Mouse (Mus musculus): ENCODE data around the gene Gm49392.
"Not testable (repeated sequence)": the region's sequence is repeated elsewhere in the genome, so short reads cannot be mapped to it uniquely, and the experiment has no call there.

Gm49392 gene

DNA sequence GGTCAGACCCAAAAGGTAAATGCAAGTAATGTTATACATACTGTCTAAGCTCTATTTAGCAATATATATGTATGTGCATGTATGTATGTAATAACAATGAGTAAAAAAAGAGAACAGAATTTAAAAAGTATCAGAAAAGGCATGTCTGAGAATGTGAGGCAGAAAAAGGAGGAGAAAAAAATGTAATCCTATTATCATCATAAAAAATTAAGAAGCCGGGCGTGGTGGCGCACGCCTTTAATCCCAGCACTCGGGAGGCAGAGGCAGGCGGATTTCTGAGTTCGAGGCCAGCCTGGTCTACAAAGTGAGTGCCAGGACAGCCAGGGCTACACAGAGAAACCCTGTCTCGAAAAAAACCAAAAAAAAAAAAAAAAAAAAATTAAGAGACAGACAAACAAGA is at the start of gene Gm49392:
TSS of gene Gm49392 (minus strand) at position 101 of the 400 bp plus-strand sequence.
- not testable (repeated sequence) for DNase-seq (ENCODE audit: low read depth, low spot score)

DNA sequence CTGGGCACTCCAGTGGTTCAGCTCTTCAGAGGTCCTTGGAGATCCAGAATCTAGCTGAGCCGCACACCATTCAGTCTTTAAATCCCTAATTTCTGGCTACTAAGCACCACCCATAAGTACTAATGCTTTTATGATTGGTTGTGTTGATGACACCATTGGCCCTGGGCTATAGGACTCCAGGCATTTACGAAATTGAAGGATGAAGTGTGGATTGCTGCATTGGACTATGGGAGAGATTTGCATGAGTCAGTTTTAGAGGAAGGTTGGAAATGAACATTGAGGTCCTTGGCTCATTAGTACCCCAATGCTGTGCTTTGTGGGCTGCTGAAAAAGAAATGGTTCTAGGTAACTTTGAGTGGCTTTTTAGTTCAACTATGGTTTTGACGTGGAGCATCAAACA is 45.2 kb upstream of the Gm49392 start, which contains the start of gene Tpbpa:
TSS of gene Tpbpa (minus strand) at position 101 of the 400 bp plus-strand sequence.
- DNase-seq (ENCODE audit: low read depth, low spot score) = not testable (repeated sequence)

DNA sequence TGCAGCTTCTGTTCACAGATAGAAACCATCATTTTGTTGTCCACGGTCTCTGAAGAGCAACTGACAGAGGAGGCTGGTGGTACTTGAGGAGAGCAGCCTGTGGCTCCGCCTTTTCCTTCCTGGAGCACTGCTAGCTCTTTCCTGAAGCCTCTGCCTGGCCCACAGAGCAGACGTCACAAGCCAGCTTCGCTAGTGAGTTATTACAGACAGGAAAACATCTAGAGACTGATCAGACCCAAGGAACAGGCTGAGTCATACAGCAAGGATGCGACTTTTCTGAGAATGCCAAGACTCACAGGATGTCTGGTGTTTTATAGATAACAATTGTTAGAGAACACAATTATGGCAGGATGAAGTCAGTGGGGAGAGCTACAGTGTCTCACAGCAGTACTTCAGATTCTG is 39.8 kb upstream of the Gm49392 start, which contains the start of the genes Gm49391 and Ctla2a:
TSS of gene Gm49391 (minus strand) at position 72 of the 402 bp plus-strand sequence.
TSS of gene Ctla2a (minus strand) at position 126 of the 402 bp plus-strand sequence.
- peak; percentile 2 for DNase-seq (ENCODE audit: low read depth, low spot score)

DNA sequence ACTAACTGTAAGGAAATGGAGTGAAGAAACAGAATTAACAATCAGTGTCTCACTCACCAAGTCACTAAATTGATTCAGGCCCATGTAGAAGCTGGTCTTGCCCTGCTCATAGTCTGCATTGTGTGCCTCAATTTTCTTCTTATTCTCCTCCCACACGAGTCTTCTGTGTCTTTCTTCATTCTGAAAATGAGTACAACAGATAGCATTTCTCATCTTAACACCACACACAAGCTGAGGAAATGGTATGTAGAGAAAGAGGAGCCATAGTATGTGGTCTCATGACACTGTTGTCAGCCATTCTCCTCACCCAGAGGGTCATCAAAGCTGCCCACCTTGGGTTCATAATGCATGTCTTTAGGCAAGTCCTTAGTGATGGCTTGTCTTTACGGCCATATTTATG is 38.8 kb upstream of the Gm49392 start, which contains the start of gene Gm49393:
TSS of gene Gm49393 (minus strand) at position 101 of the 400 bp plus-strand sequence.
- DNase-seq (ENCODE audit: low read depth, low spot score) = not testable (repeated sequence)

DNA sequence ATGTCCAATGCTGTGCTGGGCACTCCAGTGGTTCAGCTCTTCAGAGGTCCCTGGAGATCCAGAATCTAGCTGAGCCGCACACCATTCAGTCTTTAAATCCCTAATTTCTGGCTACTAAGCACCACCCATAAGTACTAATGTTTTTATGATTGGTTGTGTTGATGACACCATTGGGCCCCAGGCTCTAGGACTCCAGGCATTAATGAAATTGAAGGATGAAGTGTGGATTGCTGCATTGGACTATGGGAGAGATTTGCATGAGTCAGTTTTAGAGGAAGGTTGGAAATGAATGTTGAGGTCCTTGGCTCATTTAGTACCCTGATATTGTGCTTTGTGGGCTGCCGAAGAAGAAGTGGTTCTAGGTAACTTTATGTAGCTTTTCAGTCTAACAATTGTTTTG is 8.1 kb upstream of the Gm49392 start, which contains the start of gene Tpbpb:
TSS of gene Tpbpb (minus strand) at position 101 of the 400 bp plus-strand sequence.
- DNase-seq (ENCODE audit: low read depth, low spot score) = not testable (repeated sequence)

DNA sequence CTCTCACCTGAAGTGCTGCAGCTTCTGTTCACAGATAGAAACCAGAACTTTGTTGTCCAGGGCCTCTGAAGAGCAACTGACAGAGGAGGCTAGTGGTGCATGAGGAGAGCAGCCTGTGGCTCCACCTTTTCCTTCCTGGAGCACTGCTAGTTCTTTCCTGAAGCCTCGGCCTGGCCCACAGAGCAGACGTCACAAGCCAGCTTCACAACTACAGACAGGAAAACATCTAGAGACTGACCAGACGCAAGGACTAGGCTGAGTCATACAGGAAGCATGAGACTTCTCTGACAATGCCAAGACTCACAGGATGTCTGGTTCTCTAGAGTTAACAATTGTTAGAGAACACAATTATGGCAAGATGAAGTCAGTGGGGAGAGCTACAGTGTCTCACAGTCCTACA is 634 bp upstream of the Gm49392 start, which contains the start of gene Ctla2b:
TSS of gene Ctla2b (minus strand) at position 120 of the 400 bp plus-strand sequence.
- DNase-seq (ENCODE audit: low read depth, low spot score) = no peak

DNA sequence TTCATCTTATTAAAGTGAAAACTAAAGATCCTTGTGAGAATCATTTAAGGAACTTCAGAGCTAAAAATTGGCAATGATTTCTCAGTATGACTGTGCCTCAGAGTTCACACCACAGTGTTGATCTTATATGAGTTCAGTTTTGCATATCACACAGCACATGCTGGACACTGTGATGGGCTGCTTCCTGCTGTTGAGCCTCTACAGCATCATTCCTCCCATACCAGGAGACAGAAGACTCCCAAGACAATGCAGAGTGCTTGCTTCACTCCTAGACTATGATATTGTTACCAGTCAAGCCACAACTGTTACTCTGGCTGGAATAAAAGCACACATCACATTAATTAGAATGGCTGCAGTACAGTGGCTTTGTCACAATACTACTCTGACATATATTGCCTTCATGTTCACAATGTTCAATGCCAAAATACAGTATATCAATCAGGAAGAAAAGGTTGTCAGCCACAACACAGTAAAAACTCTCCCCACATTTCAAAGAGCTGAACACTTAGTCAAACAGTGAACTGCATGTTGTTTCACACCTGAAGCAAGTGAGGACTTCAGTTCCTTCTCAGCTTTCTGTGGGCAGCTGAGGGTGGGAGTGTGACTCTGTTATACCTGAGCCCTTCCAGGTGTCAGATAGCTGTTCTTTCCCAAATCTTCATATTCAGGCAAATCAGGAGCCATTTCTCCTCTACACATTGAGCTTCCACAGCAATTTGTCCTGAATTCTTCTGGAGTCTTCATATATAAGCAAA is 1.1 kb downstream of the Gm49392 start:
- DNase-seq (ENCODE audit: low read depth, low spot score) = no peak

DNA sequence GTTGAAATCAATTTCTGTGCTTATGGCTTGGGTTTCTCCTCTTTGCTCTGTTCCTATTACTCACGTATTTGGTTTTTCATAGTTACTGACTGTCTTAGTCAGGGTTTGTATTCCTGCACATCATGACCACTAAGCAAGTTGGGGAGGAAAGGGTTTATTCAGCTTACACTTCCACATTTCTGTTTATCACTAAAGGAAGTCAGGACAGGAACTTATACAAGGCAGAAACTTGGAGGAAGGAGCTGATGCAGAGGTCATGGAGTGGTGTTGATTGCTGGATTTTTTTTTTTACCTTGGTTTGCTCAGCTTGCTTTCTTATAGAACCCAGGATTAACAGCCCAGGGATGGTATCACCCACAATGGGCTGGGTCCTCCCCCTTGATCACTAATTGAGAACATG is 4.4 kb downstream of the Gm49392 start:
- no peak for DNase-seq (ENCODE audit: low read depth, low spot score)

DNA sequence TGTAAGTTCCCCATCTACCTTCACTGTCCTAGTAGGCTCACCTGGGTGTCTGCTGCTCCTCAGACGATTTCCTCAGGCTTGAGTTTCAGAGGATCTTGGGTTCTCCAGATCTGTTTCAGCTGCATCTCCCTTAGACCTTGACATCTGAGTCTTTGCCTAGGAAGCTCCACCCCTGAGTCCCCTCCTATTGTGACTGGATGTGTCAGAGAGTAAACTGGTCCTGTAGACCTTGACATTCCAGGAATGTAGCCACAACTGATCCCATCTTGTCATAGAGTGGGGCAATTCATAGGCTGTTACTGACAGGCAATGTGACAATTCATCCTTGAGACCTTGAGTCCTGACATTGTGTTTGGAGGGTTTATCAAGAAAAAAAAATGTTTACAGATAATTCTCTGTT is 32.4 kb downstream of the Gm49392 start, which contains the start of gene 4930486L24Rik:
TSS of gene 4930486L24Rik (minus strand) at position 195 of the 400 bp plus-strand sequence.
- DNase-seq (ENCODE audit: low read depth, low spot score) = no peak

DNA sequence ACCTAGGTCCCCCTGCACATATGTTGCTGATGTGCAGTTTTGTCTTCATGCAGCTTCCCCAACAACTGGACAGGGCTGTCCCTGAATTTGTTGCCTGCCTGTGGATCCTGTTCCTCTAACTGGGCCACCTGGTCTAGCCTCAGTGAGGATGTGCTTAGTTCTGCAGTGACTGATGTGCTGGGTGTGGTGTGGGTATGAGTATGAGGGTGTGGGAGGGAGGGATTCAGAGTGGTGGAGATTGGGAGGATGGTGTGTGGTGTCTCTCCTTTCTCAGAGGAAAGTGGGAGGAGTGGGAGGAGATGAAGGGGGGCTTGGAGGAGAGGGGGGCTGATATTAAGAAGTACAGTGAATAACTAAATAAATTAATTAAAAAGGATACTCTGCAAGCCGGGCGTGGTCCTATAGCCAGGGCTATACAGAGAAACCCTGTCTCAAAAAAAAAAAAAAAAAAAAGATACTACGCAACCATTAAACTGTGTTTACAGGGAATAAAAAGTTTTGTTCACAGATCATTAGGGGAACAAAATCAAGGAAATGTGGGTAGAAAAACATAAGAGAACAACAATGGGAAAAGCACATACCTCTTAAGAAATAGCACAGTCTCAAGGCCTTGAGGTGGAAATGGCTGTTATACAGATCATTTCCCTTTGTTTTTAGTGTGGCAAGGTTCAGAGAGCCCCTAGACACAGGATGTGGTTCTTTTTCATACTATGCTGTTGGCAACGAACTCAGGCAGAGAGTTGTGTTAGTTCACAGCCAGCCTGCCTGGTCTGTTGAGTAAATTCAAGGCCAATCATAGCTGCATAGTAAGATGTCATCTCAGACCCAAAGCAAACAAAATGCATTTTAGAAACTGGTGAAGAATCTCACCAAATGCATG is 48.2 kb downstream of the Gm49392 start:
- no peak for DNase-seq (ENCODE audit: low read depth, low spot score)

DNA sequence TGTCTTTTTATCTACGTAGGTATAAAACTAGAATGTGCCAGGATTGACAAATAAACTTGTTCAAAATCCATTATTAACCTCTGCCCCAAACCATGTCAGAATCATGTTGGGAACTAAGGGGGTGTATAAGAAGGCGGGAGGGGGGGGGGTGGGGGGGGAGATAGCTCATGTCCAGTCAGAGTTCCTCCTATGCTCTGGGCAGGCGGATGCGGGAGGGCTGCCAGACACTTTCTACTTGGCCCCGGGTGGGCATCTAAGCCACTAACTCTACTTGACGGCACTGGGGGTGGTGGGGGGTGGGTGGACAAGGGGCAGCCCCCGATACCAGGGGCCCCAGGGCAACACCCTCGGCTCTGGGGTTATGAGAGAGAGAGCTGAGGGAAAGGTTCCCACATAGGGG is 53.5 kb downstream of the Gm49392 start:
- no peak for DNase-seq (ENCODE audit: low read depth, low spot score)

DNA sequence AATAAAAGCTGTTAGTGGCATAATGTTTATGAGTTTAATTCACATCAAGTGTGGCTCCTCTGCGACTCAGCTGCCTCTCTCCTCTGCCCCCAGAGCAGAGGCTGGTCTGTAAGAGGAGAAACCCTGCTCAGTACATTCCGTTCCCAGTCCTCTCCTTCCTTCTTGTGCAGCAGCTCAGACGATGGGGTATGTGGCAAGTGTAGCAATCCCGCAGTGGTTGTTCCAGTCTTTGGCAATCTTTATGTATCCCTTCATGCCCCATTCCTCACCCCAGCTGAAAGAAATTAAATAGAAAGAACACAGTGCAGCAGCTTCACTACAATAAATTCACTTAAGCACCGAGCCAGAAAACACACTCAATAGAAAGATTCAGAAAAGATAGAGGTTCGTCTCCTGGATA is 54.0 kb downstream of the Gm49392 start:
- no peak for DNase-seq (ENCODE audit: low read depth, low spot score)

DNA sequence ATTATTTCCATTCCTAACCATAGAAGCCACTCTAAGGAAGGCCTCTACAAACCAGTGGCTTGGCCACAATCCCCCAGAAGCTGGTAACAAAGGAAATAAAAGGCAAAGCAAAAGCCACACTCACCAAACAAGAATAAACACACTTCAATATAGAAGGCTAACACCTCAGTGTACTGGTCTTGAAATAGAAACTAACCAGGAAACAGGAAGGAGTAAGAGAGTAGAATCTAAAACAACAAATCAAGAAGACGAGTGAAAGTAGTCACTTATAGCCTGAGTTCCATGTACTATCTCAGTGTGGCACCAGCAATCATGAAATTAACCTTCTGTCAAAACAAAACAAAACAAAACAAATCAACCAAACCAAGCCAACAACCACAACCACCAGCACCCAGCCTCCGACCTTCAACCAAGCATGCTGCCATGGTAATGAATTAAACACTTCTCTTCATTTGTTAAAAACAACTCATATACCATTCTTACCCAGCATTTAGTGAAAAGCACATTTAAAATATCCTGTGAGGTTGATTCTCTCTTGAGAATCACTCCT is 57.3 kb downstream of the Gm49392 start:
- no peak for DNase-seq (ENCODE audit: low read depth, low spot score)

DNA sequence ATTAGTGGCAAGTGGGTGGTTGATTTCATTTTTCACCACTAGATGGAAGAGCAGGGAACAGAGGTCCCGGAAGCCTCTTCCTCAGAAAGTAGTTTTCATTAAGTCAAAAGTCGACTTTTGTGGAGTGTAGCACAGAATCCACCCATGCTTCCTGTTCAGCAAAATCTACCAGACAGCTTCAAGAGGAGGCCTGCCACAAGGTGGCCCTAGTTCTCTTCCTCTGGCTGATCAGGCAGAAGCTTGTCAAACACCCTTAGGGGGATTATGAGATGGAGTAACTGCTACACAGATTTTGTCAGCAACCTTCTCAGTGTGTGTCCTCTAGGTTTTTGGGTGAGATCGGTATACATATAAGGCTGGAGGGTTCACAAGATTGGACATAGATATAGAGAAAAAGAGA is 70.6 kb downstream of the Gm49392 start:
- no peak for DNase-seq (ENCODE audit: low read depth, low spot score)

DNA sequence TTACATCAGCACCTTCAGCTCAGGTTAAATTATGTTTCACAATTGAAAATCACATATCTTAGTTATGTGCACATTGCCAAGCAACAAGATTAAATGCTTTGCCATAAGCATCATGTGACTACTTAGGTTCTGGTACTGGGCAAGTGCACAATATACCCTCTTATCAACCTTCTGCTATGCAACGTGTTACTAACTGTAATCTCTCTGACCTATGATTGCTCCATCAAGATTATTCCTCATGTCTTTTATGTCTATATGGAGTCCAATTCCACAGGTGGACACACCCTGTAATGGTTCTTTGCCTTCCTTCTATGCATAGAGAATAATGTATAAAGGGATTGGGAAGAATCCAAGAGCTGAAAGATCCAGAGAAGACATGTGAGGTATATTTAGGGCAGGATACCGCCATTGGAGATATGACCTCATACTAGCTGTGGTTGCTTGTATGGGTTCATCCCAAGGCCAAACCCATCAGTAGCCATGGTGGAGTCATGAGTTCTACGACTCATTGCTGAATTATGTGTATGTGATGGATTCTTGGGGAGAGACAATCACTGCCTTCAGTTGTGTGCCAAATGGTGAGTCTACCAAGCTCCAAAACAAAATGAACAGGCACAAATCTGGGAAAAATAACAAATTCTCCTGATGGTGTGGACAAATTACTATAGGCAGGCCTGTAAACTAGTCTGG is 76.1 kb downstream of the Gm49392 start:
- no peak for DNase-seq (ENCODE audit: low read depth, low spot score)

DNA sequence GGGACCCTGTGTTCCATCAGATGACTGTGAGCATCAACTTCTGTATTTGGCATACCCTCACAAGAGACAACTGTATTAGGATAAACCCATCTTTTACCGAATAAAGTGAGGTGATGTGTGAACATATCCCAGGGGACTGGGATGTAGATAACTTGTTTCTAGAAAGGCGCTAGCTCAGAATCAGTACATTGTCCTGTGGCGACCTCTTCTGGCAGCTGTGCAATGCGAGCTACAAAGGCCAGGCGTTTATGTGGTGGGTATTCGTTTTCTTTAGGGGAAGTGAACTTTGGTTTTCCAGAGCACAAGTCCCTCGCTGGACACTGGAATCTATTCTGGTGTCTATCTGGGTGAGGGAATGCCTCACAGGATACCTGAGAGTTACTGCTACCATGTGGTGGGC is 77.2 kb downstream of the Gm49392 start:
- DNase-seq (ENCODE audit: low read depth, low spot score) = peak; percentile 36

DNA sequence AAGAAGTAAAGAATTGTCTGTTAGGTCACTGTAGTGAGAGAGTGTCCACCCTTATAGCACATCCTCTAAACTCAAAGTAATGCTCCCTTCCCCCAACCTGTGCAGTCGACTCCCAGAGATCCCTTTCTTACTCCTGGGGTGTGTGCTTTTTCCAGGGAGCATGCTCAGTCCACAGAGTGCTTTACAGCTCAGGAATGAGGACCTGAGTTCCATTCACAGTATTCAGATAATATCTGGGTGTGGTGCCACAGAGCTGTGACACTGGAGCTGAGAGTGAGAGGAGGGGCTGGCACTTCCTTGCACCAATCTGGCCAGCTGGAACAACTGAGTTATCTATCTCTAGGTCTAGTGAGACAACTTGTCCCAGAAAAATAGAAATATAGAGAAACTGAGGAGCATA is 83.0 kb downstream of the Gm49392 start:
- DNase-seq (ENCODE audit: low read depth, low spot score) = no peak

DNA sequence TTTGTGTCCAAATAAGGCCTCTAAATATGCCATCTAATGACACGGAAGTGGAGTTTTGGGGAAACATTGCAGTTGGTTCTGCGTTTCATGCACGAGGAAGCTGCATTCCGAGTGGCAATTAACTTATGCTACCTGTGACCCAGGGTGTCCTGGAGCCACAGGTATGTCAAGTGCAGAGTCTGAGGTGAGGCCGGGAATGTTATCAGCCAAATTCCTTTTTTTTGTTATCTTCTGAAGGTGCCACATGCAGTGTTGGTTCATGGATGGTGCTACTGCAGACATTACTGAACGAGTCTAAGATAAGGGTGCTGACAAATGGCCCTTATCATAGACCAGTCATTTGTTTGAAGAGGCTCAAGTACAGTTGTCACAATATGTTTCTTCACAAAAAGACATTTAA is 83.9 kb downstream of the Gm49392 start:
- no peak for DNase-seq (ENCODE audit: low read depth, low spot score)

DNA sequence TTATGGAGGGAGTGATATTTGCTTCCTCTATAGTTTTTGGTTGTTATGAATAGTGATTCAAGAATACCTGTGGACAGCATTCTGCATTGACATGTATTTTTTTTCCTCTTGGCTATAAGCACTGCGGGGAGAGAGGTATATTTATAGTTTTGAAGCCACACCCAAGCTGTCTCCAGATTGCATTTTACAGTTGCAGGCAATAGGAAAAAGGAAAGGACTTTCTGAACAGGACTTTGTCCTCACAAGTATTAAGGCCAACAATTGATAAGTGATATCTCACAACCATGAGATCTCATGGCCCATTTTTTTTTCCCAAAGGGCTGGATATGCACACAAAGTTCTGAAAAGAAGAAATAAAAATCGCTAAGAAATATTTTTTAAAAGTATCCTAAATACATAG is 87.0 kb downstream of the Gm49392 start:
- DNase-seq (ENCODE audit: low read depth, low spot score) = no peak

DNA sequence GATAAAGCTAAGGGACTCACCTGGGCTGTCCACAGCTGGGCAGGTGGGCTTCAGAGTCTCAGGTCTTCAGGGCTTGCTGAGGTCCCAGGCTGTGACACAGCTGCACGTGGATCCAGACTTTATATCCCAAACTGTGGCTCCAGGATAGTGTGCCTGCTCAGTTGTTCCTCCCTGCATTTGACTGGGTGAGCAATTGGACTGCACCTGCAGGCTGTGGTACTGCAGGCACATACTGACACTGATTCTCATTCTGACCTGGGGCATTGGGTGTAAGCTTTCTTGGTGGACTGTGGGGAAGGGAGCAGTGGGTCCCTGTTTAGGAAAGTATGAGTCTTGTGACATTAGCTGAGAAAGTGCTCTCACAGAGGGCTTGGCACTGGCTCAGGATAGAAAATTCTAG is 93.9 kb downstream of the Gm49392 start, which contains the start of gene Ctsll3:
TSS of gene Ctsll3 (minus strand) at position 101 of the 400 bp plus-strand sequence.
- no peak for DNase-seq (ENCODE audit: low read depth, low spot score)

All from forelimb bud, embryonic 11.5 days (tissue).